17 mouse cellular contexts compared by ENCODE assay signal in genomic region chr4:64011308-64011707, GRCm38 (mm10).
"Had no signal": no experiment of that assay in that cellular context is flagged by ENCODE, and none has a peak within 500 bp of the region (broad histone marks: within the 10 kb centered on the region; RNA-seq: fewer than 3 reads in every experiment).

No protein-coding gene starts in this region.

- H3K9me3 ChIP-seq: limb, embryonic 12.5 days; limb, embryonic 15.5 days; midbrain, embryonic 12.5 days; midbrain, embryonic 15.5 days; neural tube, embryonic 12.5 days had no signal

- H3K4me3 ChIP-seq: limb, embryonic 12.5 days; limb, embryonic 15.5 days; midbrain, embryonic 12.5 days; midbrain, embryonic 15.5 days; neural tube, embryonic 12.5 days had no signal

- ATAC-seq: liver, postnatal 0 days; lung, postnatal 0 days; midbrain, embryonic 15.5 days had no signal

- H3K27me3 ChIP-seq: limb, embryonic 12.5 days; limb, embryonic 15.5 days; midbrain, embryonic 12.5 days; midbrain, embryonic 15.5 days; neural tube, embryonic 12.5 days had no signal

- H3K9ac ChIP-seq: limb, embryonic 12.5 days; limb, embryonic 15.5 days; liver, embryonic 14.5 days; liver, postnatal 0 days; lung, embryonic 14.5 days; midbrain, embryonic 12.5 days; midbrain, embryonic 15.5 days; neural tube, embryonic 12.5 days had no signal

- H3K4me1 ChIP-seq: limb, embryonic 12.5 days; limb, embryonic 15.5 days; midbrain, embryonic 12.5 days; midbrain, embryonic 15.5 days; neural tube, embryonic 12.5 days had no signal

- H3K27ac ChIP-seq: limb, embryonic 12.5 days; limb, embryonic 15.5 days; liver, embryonic 14.5 days; macrophage; midbrain, embryonic 12.5 days; midbrain, embryonic 15.5 days; neural tube, embryonic 12.5 days had no signal

- H3K4me2 ChIP-seq: limb, embryonic 12.5 days; limb, embryonic 15.5 days; liver, embryonic 11.5 days; lung, embryonic 14.5 days; midbrain, embryonic 12.5 days; midbrain, embryonic 15.5 days; neural tube, embryonic 12.5 days had no signal

- DNase-seq: kidney, adult 9 months; kidney, postnatal 14 days; kidney, postnatal 4 days; left cerebral cortex, postnatal 4 days; liver, postnatal 0 days; lung, embryonic 14.5 days; retina, postnatal 1 day; thymus, postnatal 25 days had no signal

- H3K36me3 ChIP-seq: midbrain, embryonic 12.5 days; midbrain, embryonic 15.5 days; neural tube, embryonic 12.5 days had no signal
